Comparison of ENCODE assay signal across 8 mouse cellular contexts in genomic region chr5:100845485-100845847, GRCm38 (mm10). TPM values are rescaled to one million over a fixed set of nuclear protein-coding genes. Genes with fewer than 3 reads are reported as not detected.
A peak's percentile ranks its signal among the peaks of the same experiment; 100 is the strongest.
DNase-seq lines count a peak whose midpoint lies in the region; ATAC-seq and TF ChIP-seq lines count a peak whose summit lies in the region.

TSS of gene Gpat3 (plus strand) at chr5:100845713.

- peak within 1 kb of the TSS; percentile 42 for H3K9ac ChIP-seq in hindbrain, embryonic 15.5 days
- peak within 1 kb of the TSS; percentile 70 for H3K9ac ChIP-seq in limb, embryonic 13.5 days

- peak within 1 kb of the TSS; percentile 94 for H3ac ChIP-seq in myocyte (ENCODE audit: control insufficient read depth, insufficient read length)

- H3K4me2 ChIP-seq in hindbrain, embryonic 15.5 days, result peak within 1 kb of the TSS; percentile 98
- peak within 1 kb of the TSS; percentile 97 for H3K4me2 ChIP-seq in limb, embryonic 13.5 days (replicated peaks)
- peak within 1 kb of the TSS; percentile 94 for H3K4me2 ChIP-seq in myocyte (ENCODE audit: low read depth)

- H3K79me2 ChIP-seq in myocyte (ENCODE audit: control insufficient read depth, insufficient read depth), result no peaks in the 10 kb centered on the region

- DNase-seq in lung, adult 18-20 months, result peak; percentile 31 to 35
- DNase-seq in lung, postnatal 4 days, result no peak
- DNase-seq in frontal cortex, postnatal 36 days (ENCODE audit: low spot score in 2 of 2), result peak; percentile 23 to 29

- H3K4me1 ChIP-seq in bone marrow macrophage, adult 2 months (ENCODE audit: control insufficient read depth, insufficient read depth, low read length), result peaks cover 2% of the 10 kb centered on the region; the same call in 1 of the 2 replicates
- peaks cover 21% of the 10 kb centered on the region for H3K4me1 ChIP-seq in hindbrain, embryonic 15.5 days (replicated peaks)
- H3K4me1 ChIP-seq in limb, embryonic 13.5 days, result peaks cover 24% of the 10 kb centered on the region

- 0 out of 2 replicates have a peak, but pooled peaks have one; percentile 14 for TF ChIP-seq CTCF in bone marrow macrophage, adult 2 months (IDR thresholded peaks at IDR 0.05; ENCODE audit: low read depth, low read length)

- ATAC-seq in hindbrain, embryonic 15.5 days (ENCODE audit: low FRiP score, low read depth), result no peak
- no peak for ATAC-seq in limb, embryonic 13.5 days (ENCODE audit: low FRiP score, low read depth)
- no peak for ATAC-seq in megakaryocyte-erythroid progenitor cell, adult 5-6 weeks (replicated peaks; ENCODE audit: low FRiP score, low TSS enrichment, poor library complexity, severe bottlenecking)

- H3K36me3 ChIP-seq in hindbrain, embryonic 15.5 days, result no peaks in the 10 kb centered on the region
- no peaks in the 10 kb centered on the region for H3K36me3 ChIP-seq in limb, embryonic 13.5 days
- H3K36me3 ChIP-seq in myocyte (ENCODE audit: control insufficient read depth, insufficient read depth), result no peaks in the 10 kb centered on the region

- under 1% methylated on average over 16 of the region's 16 CpGs for WGBS in hindbrain, embryonic 15.5 days
- WGBS in limb, embryonic 13.5 days, result 0% methylated on average over 16 of the region's 16 CpGs

- H3K27me3 ChIP-seq in hindbrain, embryonic 15.5 days, result peaks cover 37% of the 10 kb centered on the region
- H3K27me3 ChIP-seq in limb, embryonic 13.5 days, result peaks cover 54% of the 10 kb centered on the region
- H3K27me3 ChIP-seq in myocyte (ENCODE audit: control insufficient read depth, insufficient read depth, insufficient read length), result no peaks in the 10 kb centered on the region

- TF ChIP-seq POLR2A in bone marrow macrophage, adult 2 months (IDR thresholded peaks at IDR 0.05; ENCODE audit: borderline replicate concordance, low read depth, low read length), result no peak
- TF ChIP-seq POLR2A in myocyte (IDR thresholded peaks at IDR 0.05; ENCODE audit: insufficient read length, low read depth), result no peak

- H3K27ac ChIP-seq in bone marrow macrophage, adult 2 months (ENCODE audit: insufficient read depth, low read depth, low read length), result no peak within 1 kb of the TSS
- no peak within 1 kb of the TSS for H3K27ac ChIP-seq in hindbrain, embryonic 15.5 days (replicated peaks)
- peak within 1 kb of the TSS; percentile 10; the same call in 1 of the 2 replicates for H3K27ac ChIP-seq in limb, embryonic 13.5 days

- peak within 1 kb of the TSS; percentile 66 for H3K4me3 ChIP-seq in bone marrow macrophage, adult 2 months (ENCODE audit: insufficient read depth, low read length)
- H3K4me3 ChIP-seq in hindbrain, embryonic 15.5 days, result peak within 1 kb of the TSS; percentile 55
- peak within 1 kb of the TSS; percentile 66 for H3K4me3 ChIP-seq in limb, embryonic 13.5 days
- peak within 1 kb of the TSS; percentile 72 for H3K4me3 ChIP-seq in myocyte

- no peaks in the 10 kb centered on the region for H3K9me3 ChIP-seq in hindbrain, embryonic 15.5 days
- peaks cover 11% of the 10 kb centered on the region; the same call in 1 of the 2 replicates for H3K9me3 ChIP-seq in limb, embryonic 13.5 days

TF ChIP-seq in myocyte, 11 proteins besides CTCF, POLR2A, EP300 and RAD21:
- TF ChIP-seq POLR2AphosphoS2 (IDR thresholded peaks at IDR 0.05; ENCODE audit: insufficient read length, low read depth) (no peak), MAX (IDR thresholded peaks at IDR 0.05; ENCODE audit: low read depth) (no peak), E2F4 (IDR thresholded peaks at IDR 0.05; ENCODE audit: insufficient read depth) (no peak), USF1 (IDR thresholded peaks at IDR 0.05; ENCODE audit: low read depth) (no peak), MYOD1 (IDR thresholded peaks at IDR 0.05; ENCODE audit: control insufficient read depth in 1 of 3, insufficient read length in 2 of 3, low read depth in 2 of 3) (no peak), MYOG (IDR thresholded peaks at IDR 0.05; ENCODE audit: control insufficient read depth in 1 of 3, insufficient read depth in 1 of 3, insufficient read length in 2 of 3, low read depth in 2 of 3) (no peak), TCF12 (IDR thresholded peaks at IDR 0.05; ENCODE audit: insufficient read depth, poor library complexity, severe bottlenecking) (no peak), REST (IDR thresholded peaks at IDR 0.05; ENCODE audit: insufficient read depth, insufficient read length) (no peak), CEBPB (IDR thresholded peaks at IDR 0.05; ENCODE audit: insufficient read depth, poor library complexity, severe bottlenecking) (no peak), SRF (IDR thresholded peaks at IDR 0.05; ENCODE audit: control insufficient read depth, insufficient read length, low read depth) (no peak), TCF3 (IDR thresholded peaks at IDR 0.05; ENCODE audit: insufficient read length, low read depth) (no peak)

RNA-seq across cellular contexts. Expression of gene Gpat3, which starts in this region (rescaled TPM):
- polyA plus RNA-seq in bone marrow macrophage, adult 2 months (2012; ENCODE audit: insufficient read depth, insufficient read length, missing spikeins), result 0.37 and 0.67 TPM in 2 replicates
- 0.93 and 2.5 TPM in 2 replicates for polyA plus RNA-seq in hindbrain, embryonic 15.5 days (2015; fragmentation: Nextera tagmentation; extraction: Ambion mirVana)
- polyA plus RNA-seq in limb, embryonic 13.5 days (2015; fragmentation: Nextera tagmentation; extraction: Ambion mirVana), result 2.4 and 3.2 TPM in 2 replicates
- 4.7 TPM for polyA plus RNA-seq in myocyte (2012; fragmentation: generic; extraction: Trizol)
- total RNA-seq in megakaryocyte-erythroid progenitor cell, adult 5-6 weeks (2014; fragmentation: Nextera tagmentation), result 0.45 and 2.6 TPM in 2 replicates
- total RNA-seq in megakaryocyte-erythroid progenitor cell, adult 5-6 weeks (2017), result 0.65 TPM in 1 of 2 replicates, not detected in the other

Comparison
In these comparisons a context has a peak if more than half of its experiments do, and no peak if none do; other contexts are left out.
1. DNase-seq: peak in lung, adult 18-20 months (2 of 2) and frontal cortex, postnatal 36 days (2 of 2); none in lung, postnatal 4 days (0 of 2).
2. Peak in every context shown above with its lines, with median percentiles within 50 percentile points of each other: H3K4me3 ChIP-seq and H3K4me2 ChIP-seq.